In genomic region chr11:97702393-97702745, GRCm38 (mm10) we compare ENCODE assay signal across 8 mouse cellular contexts. TPM values are rescaled to one million over a fixed set of nuclear protein-coding genes. Genes with fewer than 3 reads are reported as not detected.
DNase-seq lines count a peak whose midpoint lies in the region; ATAC-seq lines count a peak whose summit lies in the region.

No protein-coding gene starts in this region.

- H3K27me3 ChIP-seq in hindbrain, embryonic 12.5 days = no peaks in the 10 kb centered on the region

- peak overlapping the region; percentile 85 for H3K4me3 ChIP-seq in hindbrain, embryonic 12.5 days

- ATAC-seq in hindbrain, embryonic 12.5 days (ENCODE audit: low FRiP score) = peak; percentile 3; the same call in 1 of the 2 replicates

- peaks cover 31% of the 10 kb centered on the region for H3K4me1 ChIP-seq in hindbrain, embryonic 12.5 days

- H3K4me2 ChIP-seq in hindbrain, embryonic 12.5 days (replicated peaks) = peak overlapping the region; percentile 87

- peak; percentile 89 for DNase-seq in MN1 (ENCODE audit: low spot score)
- DNase-seq in cerebellum, adult 9-10 months = peak; percentile 91
- DNase-seq in frontal cortex, postnatal 10 days (ENCODE audit: low spot score in 2 of 2) = peak; percentile 77 to 88
- peak; percentile 94 to 95 for DNase-seq in layer of hippocampus, postnatal 25 days (ENCODE audit: extremely low spot score in 1 of 2, low spot score in 1 of 2)
- DNase-seq in lung, postnatal 36 days = peak; percentile 94
- peak; percentile 91 for DNase-seq in retina, embryonic 14.5 days (ENCODE audit: low spot score)
- peak; percentile 81 to 82 for DNase-seq in thymus, postnatal 36 days

- H3K27ac ChIP-seq in hindbrain, embryonic 12.5 days = peak overlapping the region; percentile 64

- under 1% methylated on average over 24 of the region's 24 CpGs for WGBS in hindbrain, embryonic 12.5 days

- H3K9me3 ChIP-seq in hindbrain, embryonic 12.5 days (replicated peaks) = no peaks in the 10 kb centered on the region

- H3K36me3 ChIP-seq in hindbrain, embryonic 12.5 days = peaks cover 17% of the 10 kb centered on the region

- H3K9ac ChIP-seq in hindbrain, embryonic 12.5 days = peak overlapping the region; percentile 59

RNA-seq across cellular contexts. Expression of gene Psmb3, which starts 0.8 kb away (rescaled TPM):
- polyA plus RNA-seq in hindbrain, embryonic 12.5 days (2016; fragmentation: Nextera tagmentation; extraction: Ambion mirVana) = 375 and 438 TPM in 2 replicates
- 100 to 1,000 TPM; 125 to 144 TPM for total RNA-seq in layer of hippocampus, postnatal 25 days (2021)

RNA-seq across cellular contexts. Expression of gene Pcgf2, which starts 2.1 kb away (rescaled TPM):
- 23.3 and 24.7 TPM in 2 replicates for polyA plus RNA-seq in hindbrain, embryonic 12.5 days (2016; fragmentation: Nextera tagmentation; extraction: Ambion mirVana)
- 10 to 100 TPM; 19.7 to 27.9 TPM for total RNA-seq in layer of hippocampus, postnatal 25 days (2021)

RNA-seq across cellular contexts. Expression of gene Cisd3, which starts 16.7 kb away (rescaled TPM):
- polyA plus RNA-seq in hindbrain, embryonic 12.5 days (2016; fragmentation: Nextera tagmentation; extraction: Ambion mirVana) = 14.7 and 17.1 TPM in 2 replicates
- 10 to 100 TPM; 47.0 to 55.1 TPM for total RNA-seq in layer of hippocampus, postnatal 25 days (2021)

RNA-seq across cellular contexts. Expression of gene Mllt6, which starts 39.2 kb away (rescaled TPM):
- polyA plus RNA-seq in hindbrain, embryonic 12.5 days (2016; fragmentation: Nextera tagmentation; extraction: Ambion mirVana) = 2.9 and 3.5 TPM in 2 replicates
- total RNA-seq in layer of hippocampus, postnatal 25 days (2021) = 100 to 1,000 TPM in 1 of 2 experiments, 10 to 100 TPM in 1; 88.5 to 105 TPM

RNA-seq across cellular contexts. Expression of gene Pip4k2b, which starts 42.1 kb away (rescaled TPM):
- 2.6 and 3.4 TPM in 2 replicates for polyA plus RNA-seq in hindbrain, embryonic 12.5 days (2016; fragmentation: Nextera tagmentation; extraction: Ambion mirVana)
- total RNA-seq in layer of hippocampus, postnatal 25 days (2021) = 100 to 1,000 TPM; 104 to 105 TPM

Comparison
In these comparisons a context has a peak if more than half of its experiments do, and no peak if none do; other contexts are left out.
1. Peak in every context shown above with its lines: DNase-seq, ATAC-seq, H3K4me3 ChIP-seq and H3K27ac ChIP-seq.